Mouse (Mus musculus) layer of hippocampus, adult 9-11 months (tissue): ENCODE data around the gene Ccdc159.
A peak's percentile ranks its signal among the peaks of the same experiment; 100 is the strongest.

Source experiments
- DNase-seq: peaks from one replicate; pipeline ENCODE4 v3.0.0; 2022

Ccdc159 gene

GRCm38 (mm10) chr9:21935466-21936131 is 8.3 kb downstream of the Ccdc159 start:
- DNase-seq = no peak

GRCm38 (mm10) chr9:21936692-21937570 is 9.7 kb downstream of the Ccdc159 start, which contains the start of gene Plppr2:
Gene Plppr2, plus strand, starts transcription at chr9:21937033.
- DNase-seq = peak; percentile 99

- DNase-seq = peak; percentile 70
These were observed 10.5 kb downstream of the Ccdc159 start for GRCm38 (mm10) chr9:21937711-21938175.

GRCm38 (mm10) chr9:21938234-21938855 is 11.1 kb downstream of the Ccdc159 start:
- no peak for DNase-seq

DNA sequence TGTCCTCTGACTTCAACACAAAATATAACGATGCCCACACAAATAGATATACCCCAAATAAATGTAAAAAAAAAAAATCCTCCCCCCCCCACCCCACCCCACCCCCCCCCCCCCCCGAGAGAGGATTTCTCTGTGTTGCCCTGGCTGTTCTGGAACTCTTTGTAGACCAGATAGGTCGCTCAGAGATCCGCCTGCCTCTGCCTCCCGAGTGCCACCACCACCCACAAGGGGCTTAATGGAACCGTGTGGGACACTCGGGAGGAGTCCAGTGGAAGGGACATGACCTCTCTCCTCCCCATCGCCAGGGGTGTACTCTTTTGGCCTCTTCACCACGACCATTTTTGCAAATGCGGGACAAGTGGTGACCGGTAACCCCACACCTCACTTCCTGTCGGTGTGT is 15.8 kb downstream of the Ccdc159 start:
- DNase-seq = no peak

DNA sequence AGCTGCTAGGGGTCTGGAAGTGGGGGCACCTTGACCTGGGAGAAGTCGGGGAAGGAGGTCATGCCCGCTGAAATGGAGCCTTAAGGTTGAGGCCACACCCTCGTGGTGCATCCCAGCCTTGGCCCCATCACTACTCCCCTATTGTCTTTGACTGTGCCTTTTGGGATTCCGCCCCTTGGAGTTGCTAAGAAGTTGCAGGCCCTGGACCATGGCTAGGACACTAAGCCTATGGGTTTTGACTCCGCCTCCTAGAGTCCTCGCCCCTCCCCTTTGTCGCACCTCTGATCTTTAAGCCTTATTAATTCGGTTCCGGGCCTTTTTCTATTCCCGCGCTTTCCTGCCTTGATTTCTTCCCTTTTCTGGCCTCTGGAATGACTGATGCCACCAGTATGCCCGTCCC is 16.4 kb downstream of the Ccdc159 start:
- no peak for DNase-seq

- no peak for DNase-seq
These were observed 17.0 kb downstream of the Ccdc159 start for GRCm38 (mm10) chr9:21944267-21944666.

DNA sequence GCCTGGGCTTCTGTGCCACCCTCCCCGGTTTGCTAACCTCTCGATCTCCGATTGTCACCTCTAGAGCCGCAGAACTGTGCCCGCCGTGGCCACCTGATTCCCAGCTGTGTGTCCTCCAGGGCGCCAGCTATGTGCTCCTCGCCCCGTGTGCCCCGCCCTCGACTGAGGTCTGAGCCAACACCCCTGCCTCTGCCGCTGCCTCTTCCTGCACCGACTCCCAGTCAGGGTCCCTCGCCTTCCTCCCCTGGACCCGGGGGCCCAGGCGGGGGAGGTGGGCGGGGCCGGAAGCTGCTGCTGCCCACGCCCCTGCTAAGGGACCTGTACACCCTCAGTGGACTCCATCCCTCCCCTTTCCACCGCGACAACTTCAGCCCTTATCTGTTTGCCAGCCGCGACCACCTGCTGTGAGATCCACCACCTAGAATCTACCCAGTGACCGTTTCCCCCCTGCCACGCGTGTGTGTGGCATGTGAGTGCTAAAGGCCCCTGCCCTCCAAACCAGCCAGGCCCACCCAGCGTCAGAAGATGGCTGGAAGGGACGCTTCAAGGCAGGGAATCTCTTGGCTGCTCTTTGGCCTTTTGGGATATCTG is 20.4 kb downstream of the Ccdc159 start:
- DNase-seq = no peak

DNA sequence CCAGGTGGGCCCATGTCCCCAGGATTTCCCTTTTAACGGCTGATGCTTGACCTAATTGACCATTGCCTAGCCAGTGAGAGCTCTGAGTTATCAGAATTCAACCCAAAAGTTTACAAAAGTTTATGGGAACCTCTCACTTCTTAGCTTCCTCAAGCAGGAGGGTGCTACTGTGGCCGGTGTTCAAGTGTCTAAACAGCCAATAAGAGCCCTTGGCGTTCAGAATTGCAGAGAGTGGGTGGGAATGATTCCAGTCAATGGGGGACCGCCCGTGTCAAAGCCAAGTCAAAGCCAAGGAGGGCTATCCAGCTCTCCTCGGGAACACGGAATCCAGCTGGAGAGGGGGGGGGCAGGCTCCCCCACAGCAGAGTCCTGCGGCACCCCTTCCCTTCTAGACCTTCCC is 20.9 kb downstream of the Ccdc159 start:
- no peak for DNase-seq

- DNase-seq = peak; percentile 72
These were observed 21.5 kb downstream of the Ccdc159 start for GRCm38 (mm10) chr9:21948790-21949189.

DNA sequence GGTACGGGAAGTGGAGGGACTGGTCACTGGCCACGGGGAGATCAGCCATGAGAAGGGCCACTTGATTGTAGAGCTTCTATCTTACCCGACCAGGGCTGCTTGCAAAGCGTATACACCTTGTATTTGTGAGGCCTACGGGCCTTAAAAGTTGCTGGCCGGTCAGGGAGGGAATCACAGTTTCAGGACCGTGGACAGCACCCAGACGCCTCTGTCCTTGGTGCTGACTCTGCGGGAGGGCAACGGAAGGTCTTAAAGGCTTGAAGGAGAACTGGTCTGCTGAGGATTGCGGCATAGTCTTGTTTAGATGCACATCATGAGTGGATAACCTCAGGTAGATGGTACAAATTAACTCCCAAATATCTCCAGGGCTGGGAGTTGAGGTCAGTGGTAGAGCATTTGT is 23.1 kb downstream of the Ccdc159 start:
- DNase-seq = no peak

- no peak for DNase-seq
These were observed 24.7 kb downstream of the Ccdc159 start for GRCm38 (mm10) chr9:21951977-21952376.

- peak; percentile 80 for DNase-seq
These were observed 26.3 kb downstream of the Ccdc159 start for GRCm38 (mm10) chr9:21953600-21953999.

- DNase-seq = no peak
These were observed 27.4 kb downstream of the Ccdc159 start for GRCm38 (mm10) chr9:21954635-21955034.

DNA sequence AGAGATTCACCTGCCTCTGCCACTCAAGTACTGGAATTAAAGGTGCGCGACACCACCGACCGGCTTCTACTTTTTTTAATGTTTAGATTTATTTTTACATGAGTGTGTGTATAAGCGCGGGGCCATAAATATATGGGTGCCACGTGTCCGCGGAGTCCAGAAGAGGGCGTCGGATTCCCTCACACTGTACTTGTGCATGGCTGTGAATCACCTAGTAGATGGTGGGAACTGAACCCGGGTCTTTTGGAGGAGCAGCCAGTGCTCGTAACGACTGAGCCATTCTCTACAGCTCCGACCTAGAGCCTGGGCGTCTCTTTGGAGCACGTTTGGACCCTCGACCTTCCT is 27.9 kb downstream of the Ccdc159 start:
- DNase-seq = no peak

GRCm38 (mm10) chr9:21955570-21956281 is 28.5 kb downstream of the Ccdc159 start, which contains the start of gene Swsap1:
Gene Swsap1, plus strand, starts transcription at chr9:21955755.
- peak; percentile 99 for DNase-seq

DNA sequence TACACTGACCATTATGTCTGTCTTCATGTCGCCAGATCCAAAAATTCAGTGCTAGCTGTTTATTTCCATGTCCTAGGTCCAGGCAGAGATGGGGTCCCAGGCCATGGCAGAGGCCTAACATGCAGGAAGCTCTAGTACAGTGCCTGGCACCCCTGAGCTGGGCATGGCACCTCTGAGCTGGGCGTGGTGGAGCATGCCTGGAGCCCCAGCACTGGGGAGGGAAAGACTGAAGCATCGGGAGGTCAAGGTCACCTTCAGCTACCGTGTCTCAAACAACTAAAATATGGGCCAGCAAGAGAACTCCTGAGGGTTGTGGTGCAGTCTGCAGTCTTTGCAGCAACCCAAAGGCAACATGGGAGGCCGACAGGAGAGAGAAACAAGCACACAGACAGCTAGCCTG is 31.1 kb downstream of the Ccdc159 start:
- no peak for DNase-seq

GRCm38 (mm10) chr9:21959244-21959643 is 32.0 kb downstream of the Ccdc159 start:
- DNase-seq = no peak

GRCm38 (mm10) chr9:21960135-21960534 is 32.9 kb downstream of the Ccdc159 start:
- no peak for DNase-seq

- DNase-seq = no peak
These were observed 33.4 kb downstream of the Ccdc159 start for GRCm38 (mm10) chr9:21960558-21961208.

GRCm38 (mm10) chr9:21961366-21961980 is 34.2 kb downstream of the Ccdc159 start:
- no peak for DNase-seq

DNA sequence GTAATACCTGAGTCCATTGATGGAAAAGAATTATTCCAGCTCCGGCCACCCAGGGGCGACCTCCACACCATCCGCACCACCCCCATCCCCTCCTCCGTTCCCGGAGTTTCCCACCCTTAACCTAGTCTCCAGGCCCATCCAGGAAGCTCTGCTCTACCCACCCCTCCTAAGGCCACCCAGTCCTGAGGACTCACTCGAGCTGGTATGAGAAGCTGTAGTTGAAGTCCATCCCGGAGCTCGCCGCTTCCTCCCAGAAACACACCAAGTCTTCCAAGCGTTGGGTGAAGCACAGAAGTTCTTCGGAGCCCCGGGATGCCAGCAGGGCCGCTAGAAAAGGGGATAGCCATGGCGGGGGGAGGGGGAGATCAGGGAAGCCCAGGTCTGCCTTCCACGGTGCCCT is 34.7 kb downstream of the Ccdc159 start:
- no peak for DNase-seq
